Mouse (Mus musculus) spleen, adult 2 months (tissue): ENCODE data around the gene Phlpp1.

Experiments
- CTCF ChIP-seq: fragments of 200-500 bp; IDR thresholded peaks from 2 replicates; pipeline ENCODE4 v1.5.1; 2011; ENCODE audit warnings: mild to moderate bottlenecking, inconsistent platforms; ENCODE audit not compliant: insufficient read depth, insufficient read length, insufficient replicate concordance; ENCODE audit errors: extremely low read depth
- POLR2A ChIP-seq: fragments of 200-500 bp; IDR thresholded peaks from 2 replicates; pipeline ENCODE4 v1.6.1; 2011; ENCODE audit warnings: low read depth, low read length, inconsistent platforms

DNA sequence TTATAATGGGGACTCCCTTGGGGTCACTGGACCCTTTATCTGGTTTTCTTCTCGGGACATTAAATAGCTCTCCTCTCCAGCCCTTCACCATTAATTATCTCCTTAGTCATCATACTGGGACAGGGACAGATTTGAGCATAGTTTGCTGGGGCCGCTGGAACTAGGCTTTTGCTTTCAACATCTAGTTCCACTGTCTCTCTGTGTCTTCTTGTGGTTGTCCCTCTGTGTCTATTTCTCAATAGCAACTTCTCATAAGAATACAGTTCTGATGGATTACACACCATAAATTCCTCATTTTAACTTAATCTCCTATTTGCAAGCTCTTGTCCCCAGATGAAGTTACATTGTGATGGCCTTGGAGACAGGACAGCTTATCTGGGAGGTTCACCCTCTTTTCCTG is 262.0 kb downstream of the Phlpp1 start:
- no peak for TF ChIP-seq POLR2A
- no peak for TF ChIP-seq CTCF
